Mouse (Mus musculus): Measurements from ENCODE around the gene Ryr1.
"Not testable (repeated sequence)": the region's sequence is repeated elsewhere in the genome, so short reads cannot be mapped to it uniquely, and the experiment has no call there.

GRCm38 (mm10) chr7:29139237-29139636 is 14.3 kb upstream of the Ryr1 start:
- not testable (repeated sequence) for TF ChIP-seq CTCF, EP300 (IDR thresholded peaks at IDR 0.05; ENCODE audit: low read depth)
